In genomic region chr13:73748663-73749440, GRCm38 (mm10) we compare ENCODE assay signal across 8 mouse cellular contexts. TPM values are rescaled to one million over a fixed set of nuclear protein-coding genes. Genes with fewer than 3 reads are reported as not detected.
DNase-seq lines count a peak whose midpoint lies in the region; ATAC-seq lines count a peak whose summit lies in the region.

No protein-coding gene starts in this region.

- WGBS in midbrain, embryonic 14.5 days, result 28% methylated on average over 15 of the region's 15 CpGs
- WGBS in midbrain, embryonic 16.5 days, result 31% methylated on average over 15 of the region's 15 CpGs

- H3K9ac ChIP-seq in midbrain, embryonic 14.5 days (replicated peaks; ENCODE audit: low read length), result no peak overlapping the region
- H3K9ac ChIP-seq in midbrain, embryonic 16.5 days (ENCODE audit: low read depth, low read length), result no peak overlapping the region

- no peak overlapping the region for H3K4me2 ChIP-seq in midbrain, embryonic 14.5 days (ENCODE audit: low read length)
- no peak overlapping the region for H3K4me2 ChIP-seq in midbrain, embryonic 16.5 days (ENCODE audit: low read length)

- H3K27me3 ChIP-seq in midbrain, embryonic 14.5 days (ENCODE audit: control insufficient read depth, insufficient read depth, low read length), result no peaks in the 10 kb centered on the region
- H3K27me3 ChIP-seq in midbrain, embryonic 16.5 days (ENCODE audit: control insufficient read depth, insufficient read depth, low read depth, low read length), result no peaks in the 10 kb centered on the region

- no peak overlapping the region for H3K27ac ChIP-seq in midbrain, embryonic 14.5 days (replicated peaks; ENCODE audit: low read depth, low read length)
- no peak overlapping the region; the same call in 1 of the 2 replicates for H3K27ac ChIP-seq in midbrain, embryonic 16.5 days (ENCODE audit: low read length)

- H3K4me3 ChIP-seq in midbrain, embryonic 14.5 days (replicated peaks; ENCODE audit: low read depth, low read length), result no peak overlapping the region
- no peak overlapping the region for H3K4me3 ChIP-seq in midbrain, embryonic 16.5 days (ENCODE audit: low read depth, low read length)

- H3K9me3 ChIP-seq in midbrain, embryonic 14.5 days (ENCODE audit: control insufficient read depth, low read length), result no peaks in the 10 kb centered on the region
- no peaks in the 10 kb centered on the region for H3K9me3 ChIP-seq in midbrain, embryonic 16.5 days (replicated peaks; ENCODE audit: control insufficient read depth, low read length, poor library complexity, severe bottlenecking)

- no peaks in the 10 kb centered on the region for H3K4me1 ChIP-seq in midbrain, embryonic 14.5 days (ENCODE audit: control insufficient read depth, insufficient read depth, low read length)
- 0 out of 2 replicates have a peak, but pooled peaks cover 3% of the 10 kb centered on the region for H3K4me1 ChIP-seq in midbrain, embryonic 16.5 days (ENCODE audit: control insufficient read depth, insufficient read depth, low read length)

- H3K36me3 ChIP-seq in midbrain, embryonic 14.5 days (ENCODE audit: control insufficient read depth, insufficient read depth, low read length), result no peaks in the 10 kb centered on the region
- no peaks in the 10 kb centered on the region for H3K36me3 ChIP-seq in midbrain, embryonic 16.5 days (ENCODE audit: control insufficient read depth, insufficient read depth, low read length)

- no peak for ATAC-seq in midbrain, embryonic 14.5 days (ENCODE audit: low FRiP score, low TSS enrichment)
- ATAC-seq in midbrain, embryonic 16.5 days, result no peak
- peak; percentile 67 for ATAC-seq in common myeloid progenitor, adult 5-6 weeks (replicated peaks; ENCODE audit: low read depth, poor library complexity, severe bottlenecking)

- DNase-seq in midbrain, embryonic 14.5 days, result peak; percentile 33
- DNase-seq in kidney, postnatal 4 days, result peak; percentile 64 to 73
- peak; percentile 64 for DNase-seq in thymus, postnatal 0 days (ENCODE audit: low spot score)
- DNase-seq in yolk sac, embryonic 10.5 days (ENCODE audit: low spot score), result no peak
- no peak for DNase-seq in embryo, embryonic 9.5 days (ENCODE audit: extremely low spot score)
- no peak for DNase-seq in adipocyte (ENCODE audit: low spot score)

RNA-seq across cellular contexts. Expression of gene Slc12a7, which starts 16.0 kb away (rescaled TPM):
- 7.0 and 12.6 TPM in 2 replicates for polyA plus RNA-seq in midbrain, embryonic 14.5 days (2014; fragmentation: Nextera tagmentation; extraction: Ambion mirVana)
- polyA plus RNA-seq in midbrain, embryonic 16.5 days (2015; fragmentation: Nextera tagmentation; extraction: Ambion mirVana), result 7.5 and 9.6 TPM in 2 replicates
- total RNA-seq in common myeloid progenitor, adult 5-6 weeks (2017), result 4.4 and 17.2 TPM in 2 replicates
- 27.7 and 33.8 TPM in 2 replicates for polyA plus RNA-seq in thymus, postnatal 0 days (2015; fragmentation: Nextera tagmentation; extraction: Ambion mirVana)

RNA-seq across cellular contexts. Expression of gene Slc6a19, which starts 44.2 kb away (rescaled TPM):
- 0.18 and 0.19 TPM in 2 replicates for polyA plus RNA-seq in midbrain, embryonic 14.5 days (2014; fragmentation: Nextera tagmentation; extraction: Ambion mirVana)
- polyA plus RNA-seq in midbrain, embryonic 16.5 days (2015; fragmentation: Nextera tagmentation; extraction: Ambion mirVana), result 0.11 and 0.30 TPM in 2 replicates
- total RNA-seq in common myeloid progenitor, adult 5-6 weeks (2017), result 0.09 and 0.19 TPM in 2 replicates
- polyA plus RNA-seq in thymus, postnatal 0 days (2015; fragmentation: Nextera tagmentation; extraction: Ambion mirVana), result 17.6 and 21.2 TPM in 2 replicates

Comparison
In these comparisons a context has a peak if more than half of its experiments do, and no peak if none do; other contexts are left out.
1. DNase-seq: peak in midbrain, embryonic 14.5 days (single experiment), kidney, postnatal 4 days (2 of 2) and thymus, postnatal 0 days (single experiment); none in yolk sac, embryonic 10.5 days (single experiment), embryo, embryonic 9.5 days (single experiment) and adipocyte (single experiment).
2. RNA of gene Slc6a19, which starts 44.2 kb away (polyA plus RNA-seq): 17.6 to 21.2 TPM in thymus, postnatal 0 days; 0.11 to 0.30 TPM in midbrain, embryonic 16.5 days and 0.18 to 0.19 TPM in midbrain, embryonic 14.5 days; every median in the first group is over 10 times any median in the second.